Mouse (Mus musculus): ENCODE data around the gene Agps.
"Not testable (repeated sequence)": the region's sequence is repeated elsewhere in the genome, so short reads cannot be mapped to it uniquely, and the experiment has no call there.

Agps gene

GRCm38 (mm10) chr2:75929786-75930444 is 97.9 kb downstream of the Agps start:
- in situ Hi-C loops (cut with MseI, MboI), result no loop called here

DNA sequence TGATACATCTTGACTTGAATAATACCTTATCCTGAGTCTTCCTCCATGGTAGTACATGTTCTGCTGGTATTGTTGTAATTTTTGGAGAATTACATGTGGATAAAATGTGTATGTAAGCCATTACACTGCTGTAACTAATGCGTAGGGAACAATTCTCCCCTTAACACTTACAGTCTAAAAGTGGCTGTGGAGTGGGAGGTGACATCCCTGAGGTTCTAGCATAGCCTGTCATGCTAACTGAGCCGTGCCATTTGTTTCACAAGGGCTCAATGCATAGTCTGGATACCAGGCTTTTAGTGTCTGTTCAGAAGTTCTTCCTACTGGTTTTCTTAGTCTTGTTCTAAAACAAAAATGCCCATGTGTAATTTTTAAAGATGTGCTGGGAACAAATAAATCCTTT is 99.0 kb downstream of the Agps start:
- in situ Hi-C loops (cut with MseI, MboI), result no loop called here

DNA sequence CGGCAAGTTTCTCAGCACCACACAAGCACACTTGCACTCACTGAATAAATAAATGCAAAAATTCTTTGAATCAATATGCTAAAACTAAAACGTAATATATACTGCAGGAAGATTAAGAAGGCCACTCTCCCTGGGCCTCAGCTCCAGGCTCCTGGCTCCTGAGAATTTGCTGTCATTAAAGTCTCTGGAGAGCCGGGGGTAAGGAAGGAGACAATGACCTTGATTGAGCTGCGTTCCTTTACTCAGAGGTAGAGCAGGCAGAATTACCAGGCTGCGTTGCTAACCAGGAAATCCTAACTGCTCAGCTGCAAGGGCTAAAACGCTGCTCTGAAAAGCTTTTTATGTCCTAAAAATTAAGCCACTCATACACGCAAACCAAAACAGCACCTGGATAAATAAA is 101.6 kb downstream of the Agps start:
- in situ Hi-C loops (cut with MseI, MboI), result no loop called here

GRCm38 (mm10) chr2:75936685-75937084 is 104.7 kb downstream of the Agps start:
- in situ Hi-C loops (cut with MseI, MboI), result not testable (repeated sequence)

- in situ Hi-C loops (cut with MseI, MboI), result not testable (repeated sequence)
Measured at GRCm38 (mm10) chr2:75937520-75938116, 105.6 kb downstream of the Agps start.

- in situ Hi-C loops (cut with MseI, MboI), result no loop called here
Measured at GRCm38 (mm10) chr2:75938117-75939063, 106.4 kb downstream of the Agps start, which contains the start of gene Ttc30b. TSS of gene Ttc30b (minus strand) at chr2:75938585.

DNA sequence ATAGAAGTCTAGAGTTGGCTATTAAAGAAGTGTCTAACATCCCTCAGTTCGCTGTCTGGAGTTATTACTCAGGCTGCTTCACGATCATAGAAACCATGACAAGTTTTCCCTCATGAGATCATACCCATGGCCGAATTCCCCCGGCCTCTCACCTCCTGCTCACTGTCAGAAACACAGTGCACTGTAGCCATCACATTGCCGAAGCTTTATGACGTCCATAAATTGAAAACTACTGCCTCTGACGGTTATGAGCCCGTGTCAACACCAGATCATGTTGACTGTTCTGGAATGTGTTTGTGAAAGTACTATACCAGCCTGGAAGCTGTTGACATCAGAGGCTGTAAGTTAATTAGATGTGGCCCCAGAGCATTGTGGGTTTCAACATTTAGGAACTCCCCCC is 118.7 kb downstream of the Agps start:
- in situ Hi-C loops (cut with MseI, MboI), result loop anchor here in 1 of 2 experiments (10.0 kb wide), 1 partner anchor 166 kb away; no protein-coding TSS in a partner anchor

DNA sequence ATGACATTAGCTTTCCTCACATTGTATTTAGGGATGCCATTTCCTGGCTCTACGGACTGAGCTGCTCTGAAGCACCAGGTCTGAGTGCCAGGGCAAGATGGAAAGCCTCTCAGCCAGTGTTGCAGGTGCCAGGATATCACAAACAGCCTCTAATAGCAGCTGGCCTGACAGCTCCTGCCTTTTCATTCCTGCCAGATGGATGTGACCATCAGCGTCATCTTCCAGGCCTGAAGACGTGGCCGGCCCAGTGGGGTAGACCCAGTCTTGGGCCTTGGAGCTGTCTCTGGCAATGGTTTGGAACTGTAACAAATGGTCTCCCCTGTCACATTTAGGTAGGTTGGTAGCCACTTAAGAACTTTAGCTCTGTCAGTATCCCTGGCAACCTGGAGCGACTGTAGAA is 121.3 kb downstream of the Agps start:
- in situ Hi-C loops (cut with MseI, MboI), result loop anchor here in 1 of 2 experiments (10.0 kb wide), 1 partner anchor 169 kb away; no protein-coding TSS in a partner anchor

DNA sequence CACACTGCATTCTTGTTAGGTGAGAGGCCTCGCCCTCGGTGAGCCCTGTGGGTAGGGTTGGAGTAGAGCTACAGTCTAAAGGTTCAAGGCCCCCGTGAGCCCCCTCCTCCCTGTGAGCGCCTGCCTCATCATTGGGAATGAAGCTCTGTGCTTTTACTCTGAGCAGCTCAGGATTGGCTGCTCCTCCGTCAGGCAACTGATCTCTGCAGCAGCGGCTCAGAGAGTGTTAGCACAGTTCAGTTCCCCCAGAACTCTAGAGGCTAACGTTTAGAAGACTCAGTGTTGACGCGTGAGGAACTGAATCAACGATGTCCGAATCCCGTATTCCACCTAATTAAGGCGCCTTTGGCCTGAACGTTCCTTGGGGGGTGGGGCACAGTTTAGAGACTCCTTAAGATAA is 123.7 kb downstream of the Agps start:
- in situ Hi-C loops (cut with MseI, MboI), result loop anchor here in 1 of 2 experiments (10.0 kb wide), 1 partner anchor 171 kb away; no protein-coding TSS in a partner anchor

DNA sequence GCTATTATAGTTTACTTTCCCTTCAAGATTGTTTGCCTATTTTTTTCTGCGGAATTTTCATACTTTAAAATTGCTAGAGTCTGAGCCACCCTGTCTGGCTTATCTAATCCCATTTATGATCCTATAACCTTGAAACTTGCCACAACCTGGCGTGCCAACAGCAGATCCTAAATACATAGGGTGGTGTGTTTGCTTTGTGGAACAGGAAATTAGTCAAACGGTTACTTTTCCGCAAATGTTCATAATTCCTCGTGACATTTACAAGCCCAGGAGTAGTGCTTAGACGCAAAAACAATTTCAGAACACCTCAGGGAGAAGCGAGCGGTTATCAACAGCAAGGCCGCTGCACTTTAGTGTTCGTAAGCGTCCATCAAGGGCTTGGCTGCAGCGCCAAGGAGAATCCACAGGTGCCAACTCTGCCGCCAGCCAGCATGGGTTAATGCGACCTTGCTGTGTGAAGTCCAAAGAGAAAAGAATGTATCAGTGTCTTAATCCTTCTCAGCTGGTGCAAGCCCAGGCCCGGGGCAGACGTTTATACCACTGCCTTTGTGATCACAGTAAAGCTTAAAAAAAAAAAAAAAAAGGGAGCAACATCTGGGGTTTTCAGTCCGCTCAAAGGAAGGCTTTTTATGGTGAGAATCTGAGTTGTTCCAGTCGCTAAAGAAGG is 127.3 kb downstream of the Agps start:
- in situ Hi-C loops (cut with MseI, MboI), result loop anchor here in 1 of 2 experiments (10.0 kb wide), 1 partner anchor 175 kb away; no protein-coding TSS in a partner anchor

DNA sequence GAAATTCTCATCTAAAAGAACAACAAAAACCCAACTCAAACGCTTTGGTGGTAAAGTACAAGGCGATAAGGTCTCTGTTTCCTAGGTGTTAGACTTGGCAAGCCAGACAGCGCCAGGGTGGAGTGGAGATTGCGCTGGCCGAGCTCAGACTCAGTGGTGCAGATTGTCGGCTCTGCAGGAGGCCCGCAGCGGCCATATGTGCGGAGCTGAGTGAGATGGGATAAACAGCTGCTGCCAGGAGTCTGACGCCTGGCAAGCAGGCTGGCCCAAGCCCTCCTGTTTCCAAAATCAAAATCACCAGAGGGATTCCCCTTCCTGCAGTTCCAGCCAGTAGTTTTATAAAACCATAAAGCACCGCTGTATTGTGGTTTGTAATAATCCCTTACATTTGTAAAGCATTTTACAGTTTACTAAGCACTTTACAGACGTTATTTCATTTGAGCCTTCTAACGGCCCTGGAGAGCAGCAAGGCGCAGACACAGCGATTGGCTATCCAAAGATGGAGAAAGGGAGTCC is 127.9 kb downstream of the Agps start:
- in situ Hi-C loops (cut with MseI, MboI), result loop anchor here in 1 of 2 experiments (10.0 kb wide), 1 partner anchor 175 kb away; no protein-coding TSS in a partner anchor

- in situ Hi-C loops (cut with MseI, MboI), result no loop called here
Measured at GRCm38 (mm10) chr2:75960366-75961330, 128.7 kb downstream of the Agps start.

- in situ Hi-C loops (cut with MseI, MboI), result no loop called here
Measured at GRCm38 (mm10) chr2:75963211-75963840, 131.3 kb downstream of the Agps start.

DNA sequence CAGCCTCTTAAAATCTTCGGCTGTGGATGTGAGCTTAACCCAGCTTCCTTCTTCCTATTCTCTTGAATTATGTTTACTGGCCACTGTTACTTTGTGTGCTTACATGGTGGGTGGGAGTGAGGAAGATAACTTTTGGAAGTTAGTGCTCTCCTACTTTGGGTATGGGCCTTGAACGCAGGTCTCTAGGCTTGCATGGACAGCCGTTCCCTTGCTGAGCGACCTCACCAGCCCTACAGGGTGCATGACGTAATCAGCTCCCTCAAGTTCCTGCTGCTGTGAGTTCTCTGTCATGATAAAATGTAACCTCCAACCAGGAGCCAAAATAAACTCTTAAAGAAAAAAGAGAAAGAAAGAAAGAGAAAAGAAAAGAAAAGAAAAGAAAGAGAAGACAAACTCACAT is 132.1 kb downstream of the Agps start:
- in situ Hi-C loops (cut with MseI, MboI), result no loop called here

DNA sequence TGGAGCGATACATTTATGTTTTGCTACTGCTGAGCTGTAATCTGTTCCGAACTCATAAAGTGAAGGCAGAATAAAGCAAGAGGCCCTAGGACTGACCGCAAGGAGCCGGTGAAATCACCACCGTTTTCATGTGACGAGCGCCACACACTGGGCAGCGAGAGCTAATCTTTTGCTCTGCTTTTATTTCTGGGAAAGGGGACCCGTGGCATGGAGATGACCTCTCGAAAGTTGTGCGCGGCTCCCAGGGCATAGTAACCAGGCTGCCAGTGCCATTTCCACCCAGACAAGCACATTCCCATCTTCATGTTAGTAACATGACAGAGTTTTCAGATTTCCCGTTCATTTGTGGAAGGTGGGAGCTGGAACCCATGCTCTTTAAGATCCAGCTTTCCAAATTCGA is 132.5 kb downstream of the Agps start:
- in situ Hi-C loops (cut with MseI, MboI), result no loop called here

DNA sequence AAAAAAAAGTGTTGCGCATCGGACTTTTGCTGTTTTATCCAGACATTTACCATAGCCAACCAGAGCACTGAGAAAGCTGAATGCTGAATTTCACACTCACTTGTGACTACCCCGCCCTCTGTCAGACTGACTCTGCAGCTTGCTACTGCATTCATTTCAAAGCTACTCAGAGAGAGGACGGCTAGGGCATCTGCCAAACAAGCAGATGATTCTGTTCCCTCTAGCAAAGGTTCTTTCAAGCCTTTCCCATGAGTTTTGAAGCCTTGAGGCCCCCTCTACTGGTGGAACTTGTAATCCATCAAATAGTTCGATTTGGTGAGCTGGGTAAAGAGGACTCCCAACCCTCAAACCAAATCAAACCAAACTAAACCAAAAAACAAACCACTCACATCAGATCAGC is 133.0 kb downstream of the Agps start:
- in situ Hi-C loops (cut with MseI, MboI), result loop anchor here in 1 of 2 experiments (5.0 kb wide), 1 partner anchor 78 kb away; no protein-coding TSS in a partner anchor

GRCm38 (mm10) chr2:75974131-75974530 is 142.2 kb downstream of the Agps start:
- in situ Hi-C loops (cut with MseI, MboI), result no loop called here

GRCm38 (mm10) chr2:75976070-75976469 is 144.1 kb downstream of the Agps start:
- in situ Hi-C loops (cut with MseI, MboI), result not testable (repeated sequence)

- in situ Hi-C loops (cut with MseI, MboI), result not testable (repeated sequence)
Measured at GRCm38 (mm10) chr2:75977752-75978368, 145.9 kb downstream of the Agps start, which contains the start of gene Ttc30a2. TSS of gene Ttc30a2 (minus strand) at chr2:75978170.
